Mouse (Mus musculus) kidney, adult 18-20 months (tissue): ENCODE measurements around the gene Slc38a1.

Experiments used
- DNase-seq: peaks from one replicate; pipeline ENCODE4 v3.0.0; 2021

Slc38a1 gene

DNA sequence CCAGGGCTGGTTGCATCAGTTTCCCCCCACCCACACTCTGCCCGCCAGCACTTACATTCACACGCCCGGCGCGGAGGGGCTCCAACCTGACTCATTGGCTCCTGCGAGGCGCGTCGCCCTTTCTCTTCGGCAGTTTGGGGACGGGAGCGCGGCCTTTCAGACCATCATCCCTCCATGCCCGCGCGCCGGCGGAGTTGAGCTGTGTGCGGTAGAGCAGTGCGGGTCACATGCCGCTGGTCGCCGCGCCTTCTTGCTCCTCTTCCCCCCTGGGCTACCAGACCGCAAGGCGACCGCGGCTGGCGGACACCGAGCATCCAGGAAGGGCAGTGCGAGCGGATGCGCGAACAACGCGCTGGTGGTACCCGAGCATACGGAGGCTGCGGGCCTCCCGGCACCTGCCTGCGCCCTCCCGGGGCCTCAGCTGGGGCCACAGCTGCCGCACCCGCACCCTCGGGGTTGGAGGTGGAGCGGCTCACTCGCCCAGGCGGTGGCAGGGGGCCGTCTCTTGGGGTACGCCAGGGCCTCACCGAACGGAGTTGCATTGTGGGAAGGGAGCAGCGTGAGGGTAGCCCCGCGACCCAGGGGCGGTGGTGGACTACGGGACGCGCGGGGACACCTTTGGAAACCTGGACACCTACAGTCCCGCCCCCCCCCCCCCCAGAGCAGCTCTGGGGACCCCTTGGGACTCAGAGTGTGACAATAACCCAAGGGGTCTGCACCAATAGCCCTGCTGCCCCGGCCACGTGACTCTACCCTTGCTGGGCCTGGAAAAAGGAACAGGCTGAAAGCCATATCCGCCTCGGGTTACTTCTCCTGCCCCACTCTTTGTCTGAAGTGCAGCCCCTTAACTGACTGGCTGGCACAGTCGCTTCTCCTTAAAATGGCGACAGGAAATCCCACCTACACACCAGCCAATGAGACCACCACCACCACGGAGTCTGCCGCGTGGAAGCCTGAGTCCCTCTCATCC, at the start of gene Slc38a1:
Gene Slc38a1 (minus strand): TSS at position 478 of the 970 bp plus-strand sequence.
- peak; percentile 11 for DNase-seq

DNA sequence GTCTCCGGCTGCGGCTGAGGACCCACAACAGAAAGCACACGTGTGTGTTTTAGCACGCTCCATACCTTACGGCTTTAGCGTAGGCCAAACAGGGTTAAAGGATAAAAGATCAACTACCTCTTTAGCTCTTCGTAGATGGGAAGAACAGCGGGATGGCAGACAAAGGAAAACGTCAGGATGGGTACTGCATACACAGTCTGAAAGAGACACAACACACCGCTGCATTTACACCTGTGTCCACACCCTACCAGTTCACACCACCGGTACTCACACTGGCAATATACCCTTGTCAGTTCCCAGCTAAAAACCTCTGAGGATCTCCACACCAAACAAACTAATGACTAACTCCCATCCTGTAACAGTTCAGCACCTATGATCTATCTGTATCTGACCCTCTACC, 49.7 kb upstream of the Slc38a1 start:
- no peak for DNase-seq

DNA sequence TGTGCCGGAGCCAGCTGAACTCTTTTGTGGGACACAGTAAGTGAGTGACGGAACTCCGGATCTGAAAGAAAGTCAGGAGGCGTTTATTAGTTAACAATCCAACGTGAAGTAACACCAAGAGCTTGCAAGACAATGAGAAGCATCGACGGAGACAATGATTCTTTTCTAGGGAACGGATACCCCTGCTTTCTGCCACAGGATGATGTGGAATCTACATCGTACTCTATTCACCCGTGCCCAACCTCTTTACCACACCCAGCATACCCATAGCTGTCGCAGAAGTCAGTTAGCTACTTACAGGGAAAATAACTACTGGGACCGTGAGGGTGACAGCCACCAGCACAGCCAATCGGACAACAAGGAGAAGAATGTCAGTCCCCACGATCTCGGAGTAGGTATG, 48.7 kb upstream of the Slc38a1 start:
- no peak for DNase-seq

DNA sequence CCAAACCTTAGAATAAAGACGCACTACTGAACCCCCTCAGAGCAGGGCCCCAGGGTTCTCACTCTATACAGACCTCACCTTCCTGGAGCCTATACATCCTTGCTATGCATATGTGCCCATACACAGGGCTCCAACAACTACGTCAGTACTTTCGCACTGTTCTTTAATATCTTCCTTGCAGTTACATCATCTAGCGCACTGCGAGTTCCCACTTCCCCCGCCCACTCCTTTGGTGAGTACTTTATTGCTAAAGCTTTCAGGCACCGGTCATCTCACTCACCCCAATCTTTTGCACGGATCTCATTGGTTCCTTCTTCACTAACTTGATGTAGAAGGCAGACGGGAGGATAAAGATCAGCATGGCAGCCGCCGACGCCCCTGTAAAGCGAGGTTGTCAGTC, 48.1 kb upstream of the Slc38a1 start:
- DNase-seq, result no peak

DNA sequence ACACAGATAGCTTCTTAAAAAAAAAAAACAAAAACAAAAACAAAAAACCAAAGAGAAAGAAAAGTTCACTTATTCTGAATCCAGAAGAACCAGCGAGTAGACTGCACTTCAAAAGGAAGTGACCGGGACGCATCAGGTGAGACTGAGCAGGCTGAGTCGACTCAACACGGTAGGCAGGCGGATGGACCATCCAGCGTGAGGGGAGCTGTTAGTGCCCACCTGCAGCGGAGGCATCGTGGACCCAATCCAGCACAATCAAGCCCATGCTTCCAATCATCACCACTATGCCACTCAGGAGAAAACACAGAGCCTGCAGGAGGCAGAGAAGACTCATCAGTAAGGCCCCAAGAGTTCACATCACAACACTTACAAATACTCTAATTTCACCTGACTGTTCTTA, 47.2 kb upstream of the Slc38a1 start:
- DNase-seq, result no peak

DNA sequence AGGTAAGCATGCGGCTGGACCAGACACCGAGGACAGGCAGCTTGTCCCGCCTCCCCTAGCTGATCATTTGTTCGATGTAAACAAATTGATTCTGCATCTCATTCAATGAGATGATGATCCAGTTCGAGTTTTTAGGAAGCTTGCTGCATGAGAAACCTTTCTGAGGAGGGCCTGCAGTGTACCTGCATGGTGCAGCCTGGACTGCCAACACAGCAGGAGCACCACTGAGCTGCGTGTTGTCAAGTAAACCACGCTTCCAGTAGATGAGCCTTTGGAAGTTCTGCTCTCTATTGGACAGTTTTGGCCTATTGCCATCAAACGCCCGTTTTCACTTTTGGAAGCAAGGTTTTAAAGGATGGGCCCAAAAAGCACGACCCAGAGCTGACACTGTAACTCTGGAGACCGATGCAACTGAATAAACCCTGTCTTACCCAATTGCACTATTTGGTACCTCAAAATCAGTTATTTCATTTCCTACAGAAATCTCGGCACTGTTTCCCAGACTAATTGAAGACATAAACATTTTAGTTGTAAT, 46.1 kb upstream of the Slc38a1 start:
- no peak for DNase-seq

DNA sequence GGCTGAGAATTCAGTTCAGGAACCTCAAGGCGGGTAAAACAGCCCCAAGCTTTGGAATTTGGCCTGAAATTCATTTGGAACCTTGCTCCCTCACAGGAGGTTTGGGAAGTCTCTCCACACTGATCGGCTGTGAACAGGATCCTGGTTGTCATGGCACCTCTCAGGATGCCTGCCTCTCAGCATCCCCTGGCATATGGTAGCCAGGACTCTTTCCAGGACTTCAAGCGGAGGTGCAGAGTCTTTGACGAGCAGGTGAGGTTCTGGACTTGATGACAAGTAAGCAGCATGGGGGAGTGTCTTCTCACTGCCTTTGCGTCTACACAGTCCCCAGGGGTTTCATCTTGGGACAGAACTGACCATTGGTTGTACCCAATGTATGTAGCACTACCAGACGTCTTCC, 45.3 kb upstream of the Slc38a1 start:
- DNase-seq, result no peak

DNA sequence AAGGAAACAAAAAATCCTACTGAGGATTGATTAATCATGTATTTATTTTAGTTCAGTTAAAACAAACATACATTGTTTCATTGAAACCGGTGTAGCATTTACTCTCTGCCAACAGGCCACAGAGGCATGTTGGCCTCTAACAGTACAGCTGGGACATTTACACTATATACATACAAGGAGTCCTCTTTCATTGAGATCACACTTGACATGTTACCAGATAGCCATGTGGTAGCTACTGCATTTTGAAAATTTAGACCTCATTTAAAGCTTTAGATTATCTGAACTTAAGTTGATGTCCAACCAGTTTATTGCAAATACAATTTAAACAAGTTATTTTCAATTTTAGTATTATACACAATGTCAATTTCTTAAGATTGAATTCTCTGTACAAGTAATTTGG, 44.7 kb upstream of the Slc38a1 start:
- DNase-seq, result no peak

DNA sequence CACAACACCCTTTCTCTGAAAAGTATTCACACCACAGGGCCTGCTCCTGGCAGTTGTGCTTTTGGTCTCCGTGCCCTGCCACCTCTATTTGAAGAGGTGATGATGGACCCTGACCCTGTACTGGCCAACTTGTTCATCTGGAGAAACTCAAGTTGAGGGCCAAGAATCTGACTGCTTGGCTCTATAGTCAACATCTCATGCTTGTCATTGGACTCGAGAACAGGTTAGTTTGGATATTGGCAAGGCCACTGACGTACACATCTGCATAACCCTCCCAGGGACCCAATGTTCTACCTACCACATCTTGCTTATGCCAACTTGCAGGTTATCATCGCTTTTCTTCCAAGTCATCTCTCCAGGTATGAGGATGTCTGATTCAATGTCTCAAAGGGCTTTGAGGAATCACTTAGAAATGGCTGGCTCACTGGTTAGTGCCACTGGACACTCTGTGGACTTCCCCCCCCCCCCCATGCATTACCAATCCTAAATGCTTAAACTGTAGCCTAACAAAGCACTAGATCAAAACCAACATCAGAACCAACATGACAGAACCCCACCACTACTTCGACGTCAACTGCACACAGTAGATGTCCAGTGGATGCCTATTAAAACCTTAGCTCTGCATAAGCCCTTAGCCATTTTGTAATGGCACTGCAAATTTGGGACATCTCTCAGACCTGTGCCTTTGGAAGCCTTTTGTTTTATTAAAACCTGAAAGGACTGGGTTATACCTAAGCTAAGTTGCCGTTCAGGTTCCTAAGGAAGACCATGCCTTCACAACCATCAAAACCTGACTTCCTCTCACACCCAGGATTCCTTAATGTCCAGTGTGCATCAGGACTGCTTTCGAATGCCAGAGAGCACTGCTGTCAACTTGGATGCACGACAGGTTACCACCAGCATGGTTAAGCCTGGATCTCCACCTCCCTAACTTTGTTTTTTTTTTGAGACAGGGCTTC, 43.8 kb upstream of the Slc38a1 start:
- DNase-seq, result no peak

DNA sequence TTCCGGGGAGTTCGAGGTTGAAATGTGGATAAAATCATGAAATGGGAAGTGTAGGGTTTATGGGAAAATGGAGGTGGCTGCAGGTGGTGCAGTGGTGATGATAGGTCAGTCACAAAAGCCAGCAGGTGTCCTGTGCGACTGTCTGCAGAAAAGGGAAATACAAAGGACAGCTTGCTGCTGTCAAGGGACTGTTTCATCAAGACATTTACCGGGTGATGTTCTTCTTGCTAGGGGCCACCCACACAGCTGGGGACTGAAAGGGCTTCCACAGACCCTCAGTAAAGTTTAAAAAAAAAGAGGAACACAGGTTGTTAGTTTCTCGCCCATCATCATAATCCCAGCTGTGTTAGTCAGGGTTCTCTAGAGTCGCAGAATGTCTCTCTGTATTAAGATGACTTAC, 42.6 kb upstream of the Slc38a1 start:
- no peak for DNase-seq

DNA sequence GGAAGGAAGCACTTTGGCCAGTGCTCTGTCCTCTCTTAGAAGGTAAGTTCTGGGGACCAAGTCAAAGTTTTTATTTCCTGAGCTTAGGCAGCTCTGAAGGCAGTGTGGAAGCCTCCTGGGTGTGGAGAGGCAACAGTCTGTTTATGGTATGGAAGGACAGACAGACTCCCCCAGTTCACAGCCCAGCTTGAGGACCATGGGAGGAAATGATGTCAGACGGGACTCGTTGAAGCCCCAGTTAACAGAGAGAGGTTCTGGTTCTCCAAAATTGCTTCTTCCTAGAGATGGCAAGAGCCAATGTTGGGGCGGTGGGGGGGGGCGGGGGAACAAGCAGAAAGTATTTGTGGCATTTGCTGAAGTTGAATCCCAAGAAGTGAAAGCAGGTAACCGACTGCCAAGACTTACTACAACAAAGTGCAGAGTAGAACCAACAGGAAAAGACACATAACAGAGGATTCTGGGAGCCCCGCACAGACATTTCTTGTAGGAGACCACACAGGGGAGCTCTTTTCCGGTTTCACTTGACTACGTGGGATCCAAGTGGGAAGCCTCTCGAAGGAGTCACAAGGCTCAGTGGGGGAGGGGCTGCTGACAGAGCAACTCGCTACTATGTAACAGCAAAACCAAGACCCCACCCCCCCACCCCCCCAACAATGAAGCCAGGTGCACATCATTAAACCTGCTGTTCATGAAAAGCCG, 41.6 kb upstream of the Slc38a1 start:
- DNase-seq, result peak; percentile 24

DNA sequence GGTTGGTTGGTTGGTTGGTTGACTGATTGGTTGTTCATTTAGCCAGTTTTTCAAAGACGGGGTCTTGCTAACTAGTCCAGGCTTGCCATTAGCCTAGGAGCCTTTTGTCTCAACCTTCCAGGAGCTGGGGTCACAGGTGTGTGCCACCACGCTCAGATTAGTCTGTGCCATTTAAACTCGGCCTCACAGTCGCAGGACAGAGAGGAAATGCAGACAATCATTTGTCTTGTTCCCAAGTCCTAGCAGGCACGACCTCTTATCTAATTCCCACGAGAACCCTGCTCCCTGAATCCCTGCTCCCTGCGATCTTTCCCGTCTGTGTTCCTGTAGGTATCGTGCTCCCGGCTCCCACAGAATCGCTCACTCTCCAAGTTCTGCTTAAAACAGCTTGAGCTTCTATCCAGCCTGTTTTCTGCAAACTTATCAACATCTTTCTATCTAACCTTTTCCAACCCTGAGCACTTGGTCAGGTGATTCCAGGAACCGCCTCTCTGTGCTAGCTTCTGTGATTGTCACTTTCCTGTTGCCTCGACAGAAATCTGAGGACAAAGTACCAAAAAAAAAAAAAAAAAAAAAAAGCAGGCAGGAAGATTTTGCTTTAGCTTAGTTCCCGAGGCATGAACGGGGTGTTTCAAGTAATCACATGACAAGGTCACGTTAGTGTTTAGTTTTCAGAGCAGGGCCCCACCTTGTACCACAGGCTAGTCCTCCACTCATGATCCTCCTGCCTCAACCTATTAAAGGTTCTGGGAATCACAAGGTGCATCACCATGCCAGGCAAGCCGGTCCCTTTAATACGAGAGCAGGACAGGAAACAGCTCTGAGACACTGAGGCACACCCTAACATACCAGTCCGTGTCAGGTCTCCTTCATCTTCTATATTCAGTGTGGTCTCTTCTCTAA, 36.4 kb upstream of the Slc38a1 start:
- no peak for DNase-seq

DNA sequence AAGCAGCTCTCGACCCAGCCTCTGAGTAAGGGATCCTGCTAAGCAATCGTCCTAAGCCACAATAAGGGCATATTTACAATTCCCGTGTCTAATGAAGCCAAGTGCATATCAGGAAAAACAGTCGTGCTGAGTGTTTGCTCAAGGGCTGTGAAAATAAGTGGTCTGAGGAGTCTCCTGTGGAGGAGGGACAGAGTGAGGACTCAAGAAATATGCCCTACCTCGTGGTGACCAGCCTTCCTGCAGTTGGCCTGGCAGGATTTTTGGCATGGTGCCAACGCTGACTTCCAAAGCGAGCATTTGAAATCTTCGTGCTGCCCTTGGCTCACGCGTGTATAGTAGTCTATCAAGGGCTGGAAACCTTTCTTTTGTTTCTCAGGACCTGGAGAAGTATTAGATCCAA, 33.8 kb upstream of the Slc38a1 start:
- peak; percentile 25 for DNase-seq

DNA sequence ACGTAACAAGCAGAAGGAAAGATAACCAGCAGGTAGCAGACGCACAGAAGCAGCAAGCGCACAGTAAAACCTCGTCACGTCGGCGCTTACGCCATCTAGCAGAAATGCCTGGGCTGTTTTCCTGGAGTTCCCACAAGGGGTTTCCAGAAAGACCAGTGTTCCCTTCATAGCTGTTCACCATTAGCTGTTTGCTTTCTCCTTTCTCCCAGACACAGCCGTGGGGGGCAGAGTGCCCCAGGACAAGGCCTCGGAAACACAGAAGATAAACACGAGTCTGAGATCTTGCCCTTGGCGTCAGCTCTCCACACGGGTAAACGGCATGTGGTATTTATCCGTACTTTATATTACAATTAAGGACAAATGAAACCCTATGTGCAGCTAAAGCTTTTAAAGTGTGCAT, 33.0 kb upstream of the Slc38a1 start:
- DNase-seq, result no peak

DNA sequence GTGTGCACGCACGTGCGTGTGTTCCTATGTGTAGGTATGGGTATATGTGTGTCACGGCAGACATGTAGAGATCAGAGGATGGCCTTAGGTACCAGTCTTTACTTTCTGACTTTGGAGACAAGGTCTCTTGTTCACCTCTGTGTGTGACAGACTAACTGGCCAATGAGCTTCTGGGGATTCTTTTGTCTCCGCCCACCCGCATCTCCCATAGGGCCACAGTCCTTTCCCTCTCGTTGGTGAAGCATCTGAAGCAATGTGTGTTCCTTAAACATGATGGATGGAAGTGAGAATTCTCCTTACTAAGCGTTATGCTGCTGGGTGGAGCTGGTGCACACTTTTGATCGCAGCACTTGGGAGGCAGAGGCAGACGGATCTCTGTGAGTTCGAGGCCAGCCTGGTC, 32.3 kb upstream of the Slc38a1 start:
- DNase-seq, result no peak

DNA sequence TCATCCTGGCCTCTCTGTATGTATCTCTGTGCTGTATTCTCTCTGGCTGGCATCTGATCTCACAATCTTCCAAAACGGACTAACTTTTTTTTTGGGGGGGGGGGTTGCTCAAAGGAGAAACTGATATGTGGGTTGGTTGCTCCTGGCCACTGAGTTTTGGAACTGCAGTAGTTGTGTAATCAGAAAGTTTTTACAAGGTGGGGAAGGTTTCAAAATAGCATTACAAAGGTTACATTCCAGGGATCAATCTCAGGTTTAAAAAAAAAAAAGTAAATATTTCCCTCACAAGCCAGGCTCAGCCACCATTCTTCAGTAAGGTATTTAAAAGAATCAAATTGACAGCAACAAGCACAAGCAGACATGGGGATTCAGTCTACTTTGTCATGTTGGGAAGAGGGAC, 31.4 kb upstream of the Slc38a1 start:
- DNase-seq, result no peak

DNA sequence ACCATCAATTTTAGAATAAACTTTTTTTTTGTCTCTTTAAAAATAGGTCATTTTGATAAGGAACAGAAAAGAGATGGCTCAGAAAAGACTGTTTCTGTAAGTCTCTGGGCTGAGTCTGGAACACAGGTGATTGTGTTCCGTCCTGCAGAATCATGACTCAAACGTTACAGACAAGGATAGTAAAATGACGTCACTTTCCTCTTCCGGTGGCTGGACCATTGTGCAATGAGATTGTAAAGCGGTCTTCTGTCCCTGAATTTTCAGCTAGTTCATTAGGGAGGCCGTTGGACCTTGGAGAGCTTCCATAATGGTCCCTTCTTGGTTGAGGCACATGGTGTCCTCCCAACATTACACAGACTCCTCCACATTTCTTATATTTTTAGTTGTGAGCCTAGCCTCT, 27.0 kb upstream of the Slc38a1 start:
- no peak for DNase-seq

DNA sequence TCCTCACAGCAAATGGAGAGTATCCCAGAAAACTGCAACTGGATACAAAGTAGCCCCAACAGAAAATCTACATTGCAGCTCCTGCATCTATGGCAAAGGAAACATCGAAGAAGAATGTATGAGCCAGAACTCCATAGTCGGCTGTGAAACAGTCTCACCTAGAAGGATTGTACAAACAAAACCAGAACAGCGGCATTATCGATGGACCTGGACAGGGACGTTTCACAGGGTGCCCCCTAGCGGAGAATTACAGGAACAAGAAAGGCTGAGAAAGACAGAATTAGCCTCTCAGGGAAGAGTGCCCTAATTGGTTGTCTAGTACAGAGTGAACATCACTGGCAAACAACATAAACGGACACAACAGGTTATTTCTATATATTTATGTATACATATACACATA, 23.9 kb upstream of the Slc38a1 start:
- peak; percentile 65 for DNase-seq

DNA sequence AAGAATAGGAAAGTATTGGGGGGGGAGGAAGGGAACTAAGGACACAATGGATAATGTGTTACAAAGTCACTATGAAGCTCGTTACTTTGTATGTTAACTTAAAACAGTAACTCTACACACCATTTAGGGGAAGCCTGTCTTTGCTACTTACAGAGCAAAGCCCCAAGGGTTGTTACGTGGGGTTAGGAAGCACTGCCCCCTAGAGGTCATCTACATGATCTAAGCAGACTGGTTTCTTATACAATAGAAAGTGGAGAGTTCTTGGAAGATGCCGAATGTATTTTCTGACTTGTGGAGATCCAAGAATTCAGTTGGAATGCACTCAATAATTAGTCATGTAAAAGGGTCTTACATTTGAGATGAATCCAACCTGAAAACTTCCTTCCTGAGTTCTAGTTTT, 23.2 kb upstream of the Slc38a1 start:
- DNase-seq, result peak; percentile 60

DNA sequence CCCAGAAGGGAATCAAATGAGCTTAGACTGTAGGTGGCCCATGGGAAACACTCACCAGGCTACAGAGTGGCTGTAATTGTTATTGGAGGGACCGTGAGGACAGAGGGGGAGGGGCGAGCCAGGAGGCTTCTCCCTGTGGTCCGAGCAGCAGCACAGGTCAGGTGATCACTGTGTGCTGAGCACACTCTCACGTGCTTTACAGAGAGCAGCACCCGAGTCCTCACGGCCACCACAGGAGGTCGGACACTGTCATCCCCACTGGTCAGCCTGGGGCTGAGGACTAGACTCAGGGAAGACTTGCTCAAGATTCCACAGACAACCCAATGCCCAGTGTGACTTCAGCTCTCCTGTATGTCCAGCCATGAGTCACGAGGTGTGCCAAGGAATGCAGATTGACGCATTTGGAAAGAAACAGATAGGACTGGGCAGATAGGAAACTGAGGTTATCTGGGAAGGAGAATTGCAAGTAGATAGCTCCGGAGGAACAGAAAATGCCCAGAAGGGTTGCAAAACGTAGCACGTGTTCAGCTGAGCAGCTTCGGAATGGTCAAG, 18.0 kb upstream of the Slc38a1 start:
- no peak for DNase-seq

DNA sequence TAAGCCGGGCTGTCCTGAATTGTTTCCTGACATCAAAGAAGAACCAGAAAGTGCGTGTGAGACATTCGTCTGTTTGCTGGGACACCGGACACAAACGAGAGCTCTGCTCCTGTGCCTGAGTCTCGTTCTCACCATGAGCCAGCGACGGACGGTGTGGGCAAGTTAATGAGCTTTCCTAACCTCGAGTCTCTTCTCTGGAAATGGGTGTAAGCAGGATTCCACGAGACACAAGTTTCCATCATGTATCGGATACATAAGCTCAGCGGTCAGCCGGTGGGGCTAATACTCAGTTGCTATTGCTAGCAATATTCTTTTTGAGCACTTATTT, 15.5 kb upstream of the Slc38a1 start:
- DNase-seq, result no peak
